Mouse (Mus musculus): ENCODE results near the gene Pced1a.

GRCm38 (mm10) chr2:130454748-130455370, 30.4 kb upstream of the Pced1a start:
- TF ChIP-seq CTCF (IDR thresholded peaks at IDR 0.05; ENCODE audit: borderline replicate concordance, extremely low read depth, insufficient read depth, insufficient read length) (no peak), POLR2A (IDR thresholded peaks at IDR 0.05; ENCODE audit: borderline replicate concordance, extremely low read depth, insufficient read depth, insufficient read length, poor library complexity, severe bottlenecking) (no peak)
